Mouse (Mus musculus): Measurements from ENCODE around the gene Cfap74.

Gene Cfap74

DNA sequence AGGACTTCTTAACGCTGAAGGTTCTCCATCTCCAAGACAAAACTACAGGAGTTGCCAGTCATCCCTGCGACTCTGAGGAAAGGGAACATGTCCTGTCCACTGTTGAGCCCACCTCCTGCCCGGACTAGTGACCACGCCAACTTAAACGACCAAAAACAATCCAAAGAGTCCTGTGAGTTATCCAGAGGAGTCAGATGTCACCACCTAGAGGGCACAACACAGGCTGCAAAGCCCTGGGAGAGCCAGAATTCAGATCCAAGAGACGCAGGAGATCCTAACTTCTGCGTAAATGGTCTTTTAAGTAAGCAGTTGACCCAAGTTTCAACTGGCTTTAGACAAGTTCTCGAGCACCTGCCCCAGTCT is 314 bp upstream of the Cfap74 start:
- DNase-seq (ENCODE audit: low read depth): no peak

DNA sequence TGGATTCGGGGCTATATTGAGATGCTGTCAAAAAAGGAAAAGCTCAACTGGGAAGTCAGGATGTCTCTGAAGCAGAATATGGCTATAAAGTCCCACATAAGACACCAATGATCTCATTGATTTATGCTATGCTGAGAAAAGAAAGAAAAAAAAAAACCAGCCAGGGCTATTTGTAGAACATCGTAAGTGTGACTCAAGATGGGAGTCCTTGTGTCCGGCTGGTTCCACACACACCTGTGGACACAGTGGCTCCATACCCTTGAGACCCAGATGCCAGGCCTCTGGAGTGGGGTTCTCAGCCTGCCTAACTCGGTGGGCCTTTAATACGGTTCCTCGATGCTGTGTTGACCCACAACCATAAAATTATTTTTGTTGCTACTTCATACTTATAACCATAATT is 3.1 kb downstream of the Cfap74 start:
- no peak for DNase-seq (ENCODE audit: low read depth)

DNA sequence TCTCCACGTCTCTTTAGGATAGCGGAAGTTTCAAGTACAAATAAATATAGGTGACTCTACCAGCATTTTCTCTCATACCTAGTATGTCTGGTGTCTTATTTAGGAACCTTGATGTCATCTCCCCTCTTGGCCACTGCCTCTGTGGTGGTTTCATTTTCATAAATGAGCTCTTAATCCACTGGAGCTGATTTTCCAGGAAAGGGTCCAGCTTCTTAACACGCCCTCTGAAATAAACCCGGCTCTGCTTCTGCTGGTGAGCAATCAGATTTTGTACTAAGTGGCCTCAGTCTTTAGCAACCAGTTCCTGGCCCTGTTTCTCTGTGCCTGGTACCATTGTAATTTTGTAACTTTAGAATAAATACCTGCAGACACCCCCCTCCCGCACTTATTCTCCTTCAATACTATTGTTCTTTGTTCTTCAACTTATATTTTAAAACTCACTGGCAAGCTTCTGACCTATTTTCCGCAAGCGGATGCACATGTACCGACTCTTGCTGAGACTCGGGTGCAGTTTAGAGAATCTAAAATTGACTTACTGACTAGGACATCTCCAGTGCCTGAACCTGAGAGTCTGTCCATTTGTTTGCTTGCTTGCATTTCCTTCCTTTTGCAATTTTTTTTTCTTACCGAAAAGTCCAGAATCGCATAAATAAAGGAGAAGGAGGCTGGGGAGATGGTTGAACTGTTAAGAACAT is 4.8 kb downstream of the Cfap74 start:
- DNase-seq (ENCODE audit: low read depth): no peak

DNA sequence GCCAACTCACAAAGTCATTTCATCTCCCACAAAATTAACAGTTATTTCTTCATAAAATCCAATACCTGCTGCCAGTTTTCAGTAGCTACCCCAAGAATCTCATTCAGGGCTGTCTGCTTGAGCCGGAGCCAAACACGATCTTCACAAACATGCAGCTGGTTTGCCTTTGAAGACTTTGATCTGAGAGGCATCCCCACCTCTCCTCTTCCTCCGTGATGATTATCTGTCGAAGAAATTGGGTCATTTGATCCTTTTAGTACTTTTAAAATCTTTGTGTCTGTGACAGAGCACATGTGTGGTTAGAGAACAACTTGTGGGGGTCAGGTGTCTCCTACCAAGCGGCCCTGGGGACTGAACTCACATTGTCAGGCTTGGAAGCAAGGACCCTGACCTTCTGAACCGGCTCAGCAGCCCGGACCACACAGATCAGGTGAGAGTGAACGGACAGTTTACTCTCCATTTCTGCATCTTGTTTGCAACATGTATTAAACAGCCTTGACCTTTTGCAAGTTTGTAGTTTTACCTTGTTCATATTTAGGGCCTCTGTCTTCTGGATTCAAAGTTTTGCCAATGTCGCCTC is 5.8 kb downstream of the Cfap74 start:
- DNase-seq (ENCODE audit: low read depth): peak; percentile 15

DNA sequence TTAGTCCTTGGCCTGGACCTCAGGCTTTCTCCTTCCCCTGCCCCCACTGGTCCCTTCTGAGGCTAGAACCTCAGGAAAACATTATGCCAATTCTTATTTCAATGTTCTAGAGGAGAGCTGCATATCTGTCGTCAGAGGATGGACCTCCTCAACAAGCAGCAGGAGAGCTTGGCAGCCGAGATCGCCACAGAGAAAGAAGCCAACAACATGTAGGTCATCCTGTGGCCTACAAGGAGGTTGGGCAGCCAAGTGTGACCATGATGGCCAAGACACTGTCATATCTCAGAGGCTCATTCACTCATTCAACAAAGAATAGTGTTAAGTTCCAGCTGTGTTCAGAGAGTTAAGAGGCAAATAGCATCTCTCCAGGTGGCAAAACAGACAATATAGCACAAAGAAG is 11.1 kb downstream of the Cfap74 start:
- DNase-seq (ENCODE audit: low read depth): no peak

GRCm38 (mm10) chr4:155421412-155422370 is 12.7 kb downstream of the Cfap74 start:
- DNase-seq (ENCODE audit: low read depth): peak; percentile 17

DNA sequence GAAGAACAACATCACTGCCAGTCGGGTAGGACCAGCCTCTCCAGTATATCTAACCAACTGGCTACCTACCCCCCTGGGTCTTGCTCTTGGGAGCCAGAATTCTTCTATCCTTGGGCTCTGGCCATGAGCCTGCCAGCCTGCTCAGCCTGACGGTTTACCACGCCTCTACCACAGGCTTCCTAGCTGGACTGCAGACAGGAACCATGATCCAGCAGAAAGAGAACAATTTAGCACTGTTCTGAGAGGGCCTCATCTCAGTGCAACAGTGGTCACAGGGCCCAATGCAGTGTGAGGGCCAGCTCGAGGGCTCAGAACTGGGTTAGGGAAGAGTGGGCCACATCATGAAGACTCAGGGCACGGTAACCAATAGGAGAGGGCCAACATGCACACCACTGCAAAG is 15.0 kb downstream of the Cfap74 start:
- DNase-seq (ENCODE audit: low read depth): no peak

DNA sequence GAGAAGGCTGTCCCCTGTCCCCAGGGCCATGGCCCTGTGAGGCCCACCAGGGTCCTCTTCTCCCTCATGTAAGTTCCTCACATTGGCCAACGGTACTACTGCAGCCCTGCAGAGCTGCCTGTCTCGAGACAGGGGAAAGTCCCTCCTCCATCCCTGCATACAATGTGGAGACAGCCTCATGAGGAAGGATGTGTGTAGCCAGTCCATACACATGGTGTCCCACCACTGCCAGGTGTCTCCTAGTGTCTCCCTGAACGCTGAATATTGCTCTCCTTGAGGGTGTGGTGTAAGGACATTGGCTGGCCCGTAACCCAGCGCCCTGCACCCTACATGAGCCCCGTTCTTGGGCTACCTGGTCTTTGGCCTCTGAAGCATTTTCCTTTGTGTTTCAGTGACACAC is 17.3 kb downstream of the Cfap74 start:
- no peak for DNase-seq (ENCODE audit: low read depth)

GRCm38 (mm10) chr4:155428442-155428841 is 19.5 kb downstream of the Cfap74 start:
- DNase-seq (ENCODE audit: low read depth): no peak

DNA sequence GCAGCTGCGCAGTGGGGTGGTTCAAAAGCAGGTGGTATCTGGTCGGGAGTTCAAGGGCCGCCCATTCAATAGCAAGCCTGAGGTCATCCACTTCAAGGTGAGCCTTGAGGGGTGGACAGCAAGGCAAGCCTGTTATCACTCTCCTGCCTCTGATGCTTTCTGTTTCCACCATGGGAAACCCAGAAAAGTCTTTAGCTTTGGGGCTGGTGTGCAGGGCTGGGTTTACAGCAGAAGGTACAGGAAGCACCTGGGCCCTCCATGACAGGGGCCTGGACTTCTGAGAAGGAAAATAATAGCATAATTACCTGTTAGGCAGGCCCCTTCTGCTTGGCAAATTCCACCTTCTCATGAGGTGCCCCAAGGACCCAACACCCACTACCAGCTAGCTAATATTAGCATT is 20.2 kb downstream of the Cfap74 start:
- no peak for DNase-seq (ENCODE audit: low read depth)

DNA sequence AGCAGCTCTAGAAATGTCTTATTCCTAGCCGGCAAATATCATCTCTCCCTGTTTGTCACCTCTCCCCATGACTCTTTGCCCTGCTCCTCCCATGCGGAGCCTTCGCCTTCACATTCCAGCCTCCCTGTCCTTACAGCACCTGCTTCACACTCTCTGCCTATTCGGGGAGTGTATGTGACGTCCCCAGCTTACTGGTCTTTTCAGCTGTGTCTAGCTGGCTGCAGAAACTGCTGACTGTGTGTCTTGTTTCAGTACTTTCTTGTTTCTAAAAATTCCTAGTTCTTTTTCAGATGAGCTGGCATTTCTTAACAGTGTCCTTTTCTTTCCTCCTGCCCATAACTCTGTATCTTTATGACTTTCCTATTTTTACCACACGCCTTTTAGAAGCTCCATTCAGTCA is 23.4 kb downstream of the Cfap74 start:
- DNase-seq (ENCODE audit: low read depth): no peak

DNA sequence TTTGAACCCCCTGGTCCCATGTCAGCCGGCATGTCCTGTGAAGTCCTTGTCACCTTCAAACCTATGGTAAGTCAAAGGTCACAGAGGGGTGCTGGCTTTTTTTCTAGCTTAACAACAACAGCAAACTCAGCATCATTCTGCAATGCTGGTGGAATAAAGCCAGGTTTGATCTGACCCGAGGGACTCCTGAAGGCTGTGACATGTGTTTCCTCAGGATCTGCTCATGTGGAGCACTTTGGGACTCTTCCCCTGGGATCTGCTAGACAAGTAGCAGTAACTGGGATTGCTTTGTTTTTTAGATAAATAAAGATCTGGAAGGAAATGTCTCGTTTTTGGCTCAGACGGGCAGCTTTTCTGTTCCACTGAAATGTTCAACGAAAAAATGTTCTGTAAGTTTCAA is 25.0 kb downstream of the Cfap74 start:
- DNase-seq (ENCODE audit: low read depth): no peak

- DNase-seq (ENCODE audit: low read depth): no peak
Observed at GRCm38 (mm10) chr4:155442808-155443207, 33.8 kb downstream of the Cfap74 start.

DNA sequence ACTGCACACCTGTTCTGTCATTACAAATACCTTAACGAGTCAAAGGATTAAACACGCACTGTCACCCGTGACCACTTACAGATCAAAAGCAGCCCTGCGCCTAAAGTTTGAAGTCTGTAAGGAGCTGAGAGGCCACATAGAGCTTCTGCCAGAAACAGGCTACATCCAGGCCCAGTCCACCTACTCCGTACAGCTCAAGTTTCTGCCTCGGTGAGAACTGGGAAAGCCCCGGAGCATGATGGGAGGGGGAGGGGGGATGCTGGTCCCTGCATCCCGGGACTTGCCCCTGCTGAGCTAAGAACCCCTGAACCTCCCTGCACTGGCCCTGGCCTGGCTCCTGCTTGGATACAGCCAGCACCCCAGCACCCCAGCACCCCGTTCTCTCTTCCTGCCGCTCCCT is 42.6 kb downstream of the Cfap74 start:
- no peak for DNase-seq (ENCODE audit: low read depth)

- DNase-seq (ENCODE audit: low read depth): no peak
Observed at GRCm38 (mm10) chr4:155458575-155458974, 49.6 kb downstream of the Cfap74 start.

- DNase-seq (ENCODE audit: low read depth): no peak
Observed at GRCm38 (mm10) chr4:155463050-155463449, 54.1 kb downstream of the Cfap74 start.

DNA sequence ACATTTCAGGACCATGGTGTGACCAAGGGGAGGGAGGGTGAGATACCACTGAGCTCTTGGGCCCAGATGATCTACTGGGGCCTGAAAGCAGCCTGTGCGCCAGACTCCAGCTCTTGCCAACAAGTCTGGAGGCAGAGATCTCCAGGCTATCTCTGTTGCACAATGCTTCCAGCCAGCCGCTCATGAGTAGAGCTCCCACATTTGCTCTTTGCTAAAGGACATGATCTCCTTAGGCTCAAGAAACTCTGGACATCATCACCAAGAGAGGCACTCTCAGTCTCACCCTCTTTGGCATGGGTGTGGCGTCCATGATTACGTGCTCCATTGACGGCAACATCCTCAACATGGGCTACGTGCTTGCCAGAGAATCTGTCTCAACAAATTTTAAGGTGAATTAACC is 54.6 kb downstream of the Cfap74 start:
- DNase-seq (ENCODE audit: low read depth): no peak

GRCm38 (mm10) chr4:155464061-155464460 is 55.1 kb downstream of the Cfap74 start:
- no peak for DNase-seq (ENCODE audit: low read depth)

GRCm38 (mm10) chr4:155465607-155466006 is 56.6 kb downstream of the Cfap74 start:
- DNase-seq (ENCODE audit: low read depth): no peak

GRCm38 (mm10) chr4:155466080-155466479 is 57.1 kb downstream of the Cfap74 start:
- no peak for DNase-seq (ENCODE audit: low read depth)

DNA sequence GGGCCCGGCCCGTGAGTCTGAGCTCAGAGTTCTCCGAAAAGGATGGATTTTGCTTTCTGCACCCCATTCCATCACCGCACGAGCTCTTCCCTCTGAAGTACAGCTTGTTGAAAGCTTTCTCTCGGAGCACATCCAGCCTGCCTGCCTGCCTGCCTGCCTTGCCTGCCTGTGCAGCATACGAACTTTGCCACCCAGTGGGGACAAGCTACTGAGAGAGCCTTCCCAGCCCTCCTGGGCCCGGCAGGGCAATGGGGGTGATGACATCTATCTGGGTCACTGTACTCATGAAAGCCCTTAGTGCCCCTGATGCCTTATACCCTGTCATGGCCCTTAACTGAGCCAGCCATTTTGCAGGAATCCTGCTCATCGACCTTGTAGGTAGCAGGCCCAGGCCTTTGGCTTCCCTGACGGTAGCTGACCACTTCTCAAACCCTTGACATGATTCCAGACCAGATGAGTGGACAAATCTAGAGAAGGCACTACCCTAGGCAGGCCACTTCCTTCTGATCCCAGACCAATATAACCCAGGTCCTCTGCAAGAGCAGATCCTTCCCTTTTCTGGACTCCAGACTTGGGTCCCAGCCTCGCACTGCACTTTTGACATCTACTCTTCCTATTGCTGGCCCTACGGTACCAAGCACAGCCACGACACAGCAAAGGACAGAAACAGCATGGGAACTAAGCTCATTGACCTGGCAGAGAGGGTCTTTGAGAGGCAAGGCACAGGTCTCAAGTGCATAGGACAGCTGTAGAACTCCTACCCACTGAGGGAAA is 58.4 kb downstream of the Cfap74 start:
- no peak for DNase-seq (ENCODE audit: low read depth)

- DNase-seq (ENCODE audit: low read depth): peak; percentile 67
Observed at GRCm38 (mm10) chr4:155468952-155469351, 60.0 kb downstream of the Cfap74 start, which contains the start of gene Tmem52. Tmem52 (plus strand) TSS chr4:155469114.
